Mouse (Mus musculus): Measurements from ENCODE around the gene Cpne8.
"Not testable (repeated sequence)": the region's sequence is repeated elsewhere in the genome, so short reads cannot be mapped to it uniquely, and the experiment has no call there.

Cpne8 gene

GRCm38 (mm10) chr15:90610767-90611166 is 68.5 kb downstream of the Cpne8 start:
- DNase-seq = not testable (repeated sequence)

- DNase-seq = no peak
Measured at GRCm38 (mm10) chr15:90609836-90610415, 69.3 kb downstream of the Cpne8 start.

- no peak for DNase-seq
Measured at GRCm38 (mm10) chr15:90608368-90608767, 70.9 kb downstream of the Cpne8 start.

GRCm38 (mm10) chr15:90607181-90607580 is 72.1 kb downstream of the Cpne8 start:
- DNase-seq = no peak

- DNase-seq = no peak
Measured at GRCm38 (mm10) chr15:90603676-90604075, 75.6 kb downstream of the Cpne8 start.

- DNase-seq = no peak
Measured at GRCm38 (mm10) chr15:90597715-90598497, 81.3 kb downstream of the Cpne8 start.

GRCm38 (mm10) chr15:90595592-90595991 is 83.6 kb downstream of the Cpne8 start:
- no peak for DNase-seq

- no peak for DNase-seq
Measured at GRCm38 (mm10) chr15:90589587-90589986, 89.6 kb downstream of the Cpne8 start.

GRCm38 (mm10) chr15:90577402-90577801 is 101.8 kb downstream of the Cpne8 start:
- no peak for DNase-seq

- DNase-seq = no peak
Measured at GRCm38 (mm10) chr15:90569246-90569645, 110.0 kb downstream of the Cpne8 start.

- DNase-seq = no peak
Measured at GRCm38 (mm10) chr15:90568050-90568449, 111.2 kb downstream of the Cpne8 start.

GRCm38 (mm10) chr15:90563996-90564395 is 115.2 kb downstream of the Cpne8 start:
- no peak for DNase-seq

- DNase-seq = peak in 1 of 2 experiments; percentile 0
Measured at GRCm38 (mm10) chr15:90561613-90562012, 117.6 kb downstream of the Cpne8 start.

- no peak for DNase-seq
Measured at GRCm38 (mm10) chr15:90548589-90548988, 130.6 kb downstream of the Cpne8 start.

GRCm38 (mm10) chr15:90543447-90543846 is 135.8 kb downstream of the Cpne8 start:
- DNase-seq = no peak

- no peak for DNase-seq
Measured at GRCm38 (mm10) chr15:90542126-90542525, 137.1 kb downstream of the Cpne8 start.

- no peak for DNase-seq
Measured at GRCm38 (mm10) chr15:90536311-90537202, 142.7 kb downstream of the Cpne8 start.

GRCm38 (mm10) chr15:90535730-90536129 is 143.5 kb downstream of the Cpne8 start:
- no peak for DNase-seq

- DNase-seq = no peak
Measured at GRCm38 (mm10) chr15:90512769-90513168, 166.5 kb downstream of the Cpne8 start.

GRCm38 (mm10) chr15:90497080-90497479 is 182.2 kb downstream of the Cpne8 start:
- DNase-seq = no peak

- DNase-seq = no peak
Measured at GRCm38 (mm10) chr15:90491558-90491957, 187.7 kb downstream of the Cpne8 start.

GRCm38 (mm10) chr15:90490186-90490585 is 189.0 kb downstream of the Cpne8 start:
- DNase-seq = no peak

GRCm38 (mm10) chr15:90470561-90470960 is 208.7 kb downstream of the Cpne8 start:
- DNase-seq = not testable (repeated sequence)
